Mouse (Mus musculus): ENCODE results near the gene Zbtb25. TPM values are rescaled to one million over a fixed set of nuclear protein-coding genes. Genes with fewer than 3 reads are reported as not detected.

Zbtb25 gene
- total RNA-seq, 2 experiments from 2014 or later = 6.6 to 8.2 TPM

Other genes starting within 250 kb of the Zbtb25 start
- not detected for gene Esr2, start 192.3 kb downstream of the Zbtb25 start, total RNA-seq (2021)
- not detected for gene Tex21, start 122.9 kb downstream of the Zbtb25 start, total RNA-seq (2021)
- 10 to 100 TPM; 28.0 to 30.2 TPM for gene Mthfd1, start 114.3 kb downstream of the Zbtb25 start, total RNA-seq (2021)
- under 1 TPM; 0.46 to 0.78 TPM for gene Akap5, start 44.7 kb downstream of the Zbtb25 start, total RNA-seq (2021)
- 1 to 10 TPM; 3.1 to 3.9 TPM for gene Zbtb1, start 664 bp upstream of the Zbtb25 start, total RNA-seq (2021)
- 10 to 100 TPM in 1 of 2 experiments, 1 to 10 TPM in 1; 6.3 to 10.3 TPM for gene Hspa2, start 34.6 kb upstream of the Zbtb25 start, total RNA-seq (2021)
- gene Ppp1r36, start 47.9 kb upstream of the Zbtb25 start, total RNA-seq (2021) = not detected
- 1 to 10 TPM; 6.1 to 7.6 TPM for gene Plekhg3, start 161.3 kb upstream of the Zbtb25 start, total RNA-seq (2021)

Data from gastrocnemius, postnatal 25 days (tissue).